ENCODE assay signal across 8 mouse cellular contexts in genomic region chr17:6016213-6016780, GRCm38 (mm10).
DNase-seq lines count a peak whose midpoint lies in the region; ATAC-seq and TF ChIP-seq lines count a peak whose summit lies in the region.

No protein-coding gene starts in this region.

- peaks cover 6% of the 10 kb centered on the region; the same call in 1 of the 2 replicates for H3K36me3 ChIP-seq in liver, postnatal 0 days (replicated peaks; ENCODE audit: insufficient read depth, low read length)

- no peaks in the 10 kb centered on the region for H3K9me3 ChIP-seq in liver, postnatal 0 days (ENCODE audit: low read length)

- no peak for TF ChIP-seq CTCF in liver, postnatal 0 days (IDR thresholded peaks at IDR 0.05; ENCODE audit: low read depth)

- TF ChIP-seq EP300 in liver, postnatal 0 days (IDR thresholded peaks at IDR 0.05; ENCODE audit: low read depth), result no peak

- no peaks in the 10 kb centered on the region for H3K27me3 ChIP-seq in liver, postnatal 0 days (ENCODE audit: insufficient read depth, low read length)

- no peak overlapping the region for H3K27ac ChIP-seq in liver, postnatal 0 days (ENCODE audit: low read depth)

- peaks cover 12% of the 10 kb centered on the region; the same call in 1 of the 2 replicates for H3K4me1 ChIP-seq in liver, postnatal 0 days (ENCODE audit: insufficient read depth)

- WGBS in liver, postnatal 0 days (ENCODE audit: insufficient replicate concordance), result 35% methylated on average over 7 of the region's 7 CpGs

- no peak overlapping the region for H3K4me2 ChIP-seq in liver, postnatal 0 days (ENCODE audit: low read depth, low read length)

- no peak overlapping the region for H3K9ac ChIP-seq in liver, postnatal 0 days (replicated peaks)

- H3K4me3 ChIP-seq in liver, postnatal 0 days (ENCODE audit: low read depth, low read length), result no peak overlapping the region

- peak; percentile 61 for ATAC-seq in liver, postnatal 0 days

- intact Hi-C loops in heart, postnatal 14 days (cut with DNase I), result loop anchor here (2.0 to 5.0 kb wide), 2 partner anchors 37 to 219 kb away; no protein-coding TSS in a partner anchor

- DNase-seq in heart, adult 11 months, result peak; percentile 96
- DNase-seq in heart, postnatal 14 days, result no peak
- DNase-seq in heart, adult 8-10 months (ENCODE audit: low spot score), result peak; percentile 66
- DNase-seq in liver, postnatal 0 days, result no peak
- DNase-seq in thymus, postnatal 10 days (ENCODE audit: low spot score in 2 of 2), result peak; percentile 79 to 81
- DNase-seq in urinary bladder, postnatal 4 days (ENCODE audit: low spot score in 2 of 2), result no peak
- no peak for DNase-seq in gastrocnemius, postnatal 25 days
- no peak for DNase-seq in spleen, postnatal 4 days (ENCODE audit: low spot score in 2 of 2)

Comparison
In these comparisons a context has a peak if more than half of its experiments do, and no peak if none do; other contexts are left out.
1. DNase-seq: peak in heart, adult 11 months (single experiment), heart, adult 8-10 months (single experiment) and thymus, postnatal 10 days (2 of 2); none in heart, postnatal 14 days (0 of 2), liver, postnatal 0 days (single experiment), urinary bladder, postnatal 4 days (0 of 2), gastrocnemius, postnatal 25 days (single experiment) and spleen, postnatal 4 days (0 of 2).